11 mouse cellular contexts compared by ENCODE assay signal in the genomic region with DNA sequence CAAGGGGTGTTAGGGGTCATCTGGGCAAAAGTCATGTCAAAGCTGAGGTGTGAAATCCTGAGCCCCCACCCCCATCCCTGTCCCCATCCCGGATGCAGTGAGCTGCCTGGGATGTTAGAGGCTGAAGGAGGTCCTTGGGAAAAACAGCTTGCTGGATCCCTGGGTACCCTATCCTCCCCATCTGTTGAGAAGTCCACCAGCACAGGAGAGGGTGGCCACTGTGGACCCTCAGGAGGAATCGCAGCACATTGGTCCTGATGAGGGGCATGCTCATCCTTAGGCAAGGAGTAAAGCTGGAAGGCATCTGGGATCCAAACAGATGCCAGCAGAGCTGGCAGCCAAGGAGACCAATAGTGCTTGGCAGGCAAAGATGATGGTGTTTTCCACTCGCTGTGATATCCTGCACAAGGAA.
DNase-seq lines count a peak whose midpoint lies in the region; ATAC-seq and TF ChIP-seq lines count a peak whose summit lies in the region.
"Had no signal": no experiment of that assay in that cellular context is flagged by ENCODE, and none has a peak within 500 bp of the region (broad histone marks: within the 10 kb centered on the region; RNA-seq: fewer than 3 reads in every experiment).

No protein-coding gene starts in this region.

- H3K36me3 ChIP-seq in intestine, embryonic 14.5 days (ENCODE audit: control insufficient read depth, insufficient read depth, low read length), result no peaks in the 10 kb centered on the region
- H3K36me3 ChIP-seq in intestine, postnatal 0 days (ENCODE audit: control insufficient read depth, insufficient read depth), result no peaks in the 10 kb centered on the region
- 0 out of 2 replicates have a peak, but pooled peaks cover 4% of the 10 kb centered on the region for H3K36me3 ChIP-seq in forebrain, embryonic 13.5 days (ENCODE audit: poor library complexity, severe bottlenecking)
- H3K36me3 ChIP-seq in hindbrain, embryonic 13.5 days, result peaks cover 16% of the 10 kb centered on the region
- H3K36me3 ChIP-seq in midbrain, postnatal 0 days (ENCODE audit: insufficient read depth, low read length), result peaks cover 25% of the 10 kb centered on the region
- H3K36me3 ChIP-seq: liver, embryonic 13.5 days had no signal

- no peak overlapping the region for H3K4me3 ChIP-seq in intestine, embryonic 14.5 days (ENCODE audit: low read depth, low read length)
- no peak overlapping the region for H3K4me3 ChIP-seq in intestine, postnatal 0 days (ENCODE audit: low read depth, low read length)
- no peak overlapping the region for H3K4me3 ChIP-seq in forebrain, embryonic 13.5 days
- H3K4me3 ChIP-seq in hindbrain, embryonic 13.5 days, result no peak overlapping the region
- H3K4me3 ChIP-seq in midbrain, postnatal 0 days (ENCODE audit: low read depth, low read length), result no peak overlapping the region
- H3K4me3 ChIP-seq: liver, embryonic 13.5 days had no signal

- no peaks in the 10 kb centered on the region for H3K9me3 ChIP-seq in intestine, embryonic 14.5 days (ENCODE audit: control insufficient read depth, low read length)
- no peaks in the 10 kb centered on the region for H3K9me3 ChIP-seq in intestine, postnatal 0 days (ENCODE audit: control insufficient read depth)
- no peaks in the 10 kb centered on the region for H3K9me3 ChIP-seq in forebrain, embryonic 13.5 days (replicated peaks)
- H3K9me3 ChIP-seq in hindbrain, embryonic 13.5 days, result no peaks in the 10 kb centered on the region
- no peaks in the 10 kb centered on the region for H3K9me3 ChIP-seq in midbrain, postnatal 0 days (ENCODE audit: low read length)
- H3K9me3 ChIP-seq: liver, embryonic 13.5 days had no signal

- TF ChIP-seq CTCF in intestine, postnatal 0 days (IDR thresholded peaks at IDR 0.05; ENCODE audit: low read depth), result no peak
- TF ChIP-seq CTCF in midbrain, postnatal 0 days (IDR thresholded peaks at IDR 0.05), result no peak

- 59% methylated on average over 3 of the region's 3 CpGs for WGBS in intestine, embryonic 14.5 days
- WGBS in intestine, postnatal 0 days, result 62% methylated on average over 3 of the region's 3 CpGs
- 64% methylated on average over 3 of the region's 3 CpGs for WGBS in forebrain, embryonic 13.5 days
- WGBS in hindbrain, embryonic 13.5 days, result 60% methylated on average over 3 of the region's 3 CpGs
- 68% methylated on average over 3 of the region's 3 CpGs for WGBS in midbrain, postnatal 0 days

- ATAC-seq in intestine, embryonic 14.5 days (replicated peaks; ENCODE audit: low FRiP score, low TSS enrichment, low read depth), result peak; percentile 32; the same call in 1 of the 2 replicates
- ATAC-seq in intestine, postnatal 0 days, result no peak
- peak; percentile 44; the same call in 1 of the 2 replicates for ATAC-seq in forebrain, embryonic 13.5 days
- ATAC-seq in hindbrain, embryonic 13.5 days (ENCODE audit: low FRiP score), result peak; percentile 58
- no peak for ATAC-seq in midbrain, postnatal 0 days (ENCODE audit: low FRiP score)
- ATAC-seq: Patski had no signal

- peaks cover 10% of the 10 kb centered on the region; the same call in 1 of the 2 replicates for H3K4me1 ChIP-seq in intestine, embryonic 14.5 days (replicated peaks; ENCODE audit: control insufficient read depth, insufficient read depth, low read length)
- H3K4me1 ChIP-seq in intestine, postnatal 0 days (replicated peaks; ENCODE audit: control insufficient read depth, insufficient read depth, low read length), result no peaks in the 10 kb centered on the region
- H3K4me1 ChIP-seq in forebrain, embryonic 13.5 days, result peaks cover 17% of the 10 kb centered on the region
- peaks cover 37% of the 10 kb centered on the region for H3K4me1 ChIP-seq in hindbrain, embryonic 13.5 days (replicated peaks)
- no peaks in the 10 kb centered on the region for H3K4me1 ChIP-seq in midbrain, postnatal 0 days (ENCODE audit: insufficient read depth, low read length)
- H3K4me1 ChIP-seq: liver, embryonic 13.5 days had no signal

- peak overlapping the region; percentile 43; the same call in 1 of the 2 replicates for H3K27ac ChIP-seq in intestine, embryonic 14.5 days (ENCODE audit: low read depth)
- H3K27ac ChIP-seq in intestine, postnatal 0 days (ENCODE audit: low read depth, low read length), result no peak overlapping the region
- peak overlapping the region; percentile 85 for H3K27ac ChIP-seq in forebrain, embryonic 13.5 days
- H3K27ac ChIP-seq in hindbrain, embryonic 13.5 days, result peak overlapping the region; percentile 91
- H3K27ac ChIP-seq in midbrain, postnatal 0 days (ENCODE audit: low read depth, low read length), result no peak overlapping the region
- H3K27ac ChIP-seq: liver, embryonic 13.5 days had no signal

- H3K4me2 ChIP-seq in intestine, embryonic 14.5 days (ENCODE audit: low read length), result no peak overlapping the region
- H3K4me2 ChIP-seq in intestine, postnatal 0 days (replicated peaks; ENCODE audit: low read depth), result no peak overlapping the region
- H3K4me2 ChIP-seq in forebrain, embryonic 13.5 days, result no peak overlapping the region
- H3K4me2 ChIP-seq in hindbrain, embryonic 13.5 days, result no peak overlapping the region
- no peak overlapping the region for H3K4me2 ChIP-seq in midbrain, postnatal 0 days (ENCODE audit: low read depth, low read length, poor library complexity, severe bottlenecking)
- H3K4me2 ChIP-seq: liver, embryonic 13.5 days had no signal

- no peaks in the 10 kb centered on the region for H3K27me3 ChIP-seq in intestine, embryonic 14.5 days (replicated peaks; ENCODE audit: control insufficient read depth, insufficient read depth, low read length)
- no peaks in the 10 kb centered on the region for H3K27me3 ChIP-seq in intestine, postnatal 0 days (replicated peaks; ENCODE audit: control insufficient read depth, insufficient read depth, low read length)
- H3K27me3 ChIP-seq in forebrain, embryonic 13.5 days, result no peaks in the 10 kb centered on the region
- H3K27me3 ChIP-seq in hindbrain, embryonic 13.5 days, result no peaks in the 10 kb centered on the region
- no peaks in the 10 kb centered on the region for H3K27me3 ChIP-seq in midbrain, postnatal 0 days (ENCODE audit: insufficient read depth, low read length)
- H3K27me3 ChIP-seq: liver, embryonic 13.5 days; Patski had no signal

- H3K9ac ChIP-seq in intestine, embryonic 14.5 days (ENCODE audit: low read length), result no peak overlapping the region
- no peak overlapping the region for H3K9ac ChIP-seq in intestine, postnatal 0 days (ENCODE audit: low read depth, low read length)
- peak overlapping the region; percentile 34; the same call in 1 of the 2 replicates for H3K9ac ChIP-seq in forebrain, embryonic 13.5 days
- H3K9ac ChIP-seq in hindbrain, embryonic 13.5 days, result 0 out of 2 replicates have a peak overlapping the region, but pooled peaks have one; percentile 31
- H3K9ac ChIP-seq in midbrain, postnatal 0 days (replicated peaks; ENCODE audit: low read length, poor library complexity, severe bottlenecking), result no peak overlapping the region
- H3K9ac ChIP-seq: liver, embryonic 13.5 days had no signal

- no peak for DNase-seq in intestine, embryonic 14.5 days (ENCODE audit: low spot score)
- peak; percentile 71 for DNase-seq in midbrain, postnatal 0 days (ENCODE audit: low spot score)
- no peak for DNase-seq in kidney, adult 9 months
- DNase-seq in adrenal gland, adult (ENCODE audit: inconsistent age in 2 of 2, low spot score in 1 of 2), result no peak
- DNase-seq: gastrocnemius, postnatal 36 days; liver, embryonic 13.5 days; thymus, postnatal 36 days had no signal

Comparison
In these comparisons a context has a peak if more than half of its experiments do, and no peak if none do; other contexts are left out.
1. ATAC-seq: peak in intestine, embryonic 14.5 days (single experiment), forebrain, embryonic 13.5 days (single experiment) and hindbrain, embryonic 13.5 days (single experiment); none in intestine, postnatal 0 days (single experiment) and midbrain, postnatal 0 days (single experiment).
2. H3K27ac ChIP-seq: peak in intestine, embryonic 14.5 days (single experiment), forebrain, embryonic 13.5 days (single experiment) and hindbrain, embryonic 13.5 days (single experiment); none in intestine, postnatal 0 days (single experiment) and midbrain, postnatal 0 days (single experiment).
3. H3K9ac ChIP-seq: peak in forebrain, embryonic 13.5 days (single experiment) and hindbrain, embryonic 13.5 days (single experiment); none in intestine, embryonic 14.5 days (single experiment), intestine, postnatal 0 days (single experiment) and midbrain, postnatal 0 days (single experiment).